Mouse (Mus musculus) C2C12 (cell line): ENCODE data around the gene Igf2bp1.

ENCODE experiments used
- CEBPB ChIP-seq: IDR thresholded peaks from one replicate; pipeline ENCODE4 v1.6.1; 2011; ENCODE audit warnings: low read depth, mild to moderate bottlenecking, control low read depth, moderate library complexity
- CTCF ChIP-seq: IDR thresholded peaks from one replicate; pipeline ENCODE4 v1.5.1; 2011; ENCODE audit not compliant: control insufficient read depth, insufficient read depth, insufficient read length
- MAX ChIP-seq: IDR thresholded peaks from one replicate; pipeline ENCODE4 v1.6.1; 2011; ENCODE audit warnings: mild to moderate bottlenecking, control low read depth
- USF1 ChIP-seq: IDR thresholded peaks from one replicate; pipeline ENCODE4 v1.6.1; 2011; ENCODE audit warnings: low read depth, mild to moderate bottlenecking, control low read depth, moderate library complexity

DNA sequence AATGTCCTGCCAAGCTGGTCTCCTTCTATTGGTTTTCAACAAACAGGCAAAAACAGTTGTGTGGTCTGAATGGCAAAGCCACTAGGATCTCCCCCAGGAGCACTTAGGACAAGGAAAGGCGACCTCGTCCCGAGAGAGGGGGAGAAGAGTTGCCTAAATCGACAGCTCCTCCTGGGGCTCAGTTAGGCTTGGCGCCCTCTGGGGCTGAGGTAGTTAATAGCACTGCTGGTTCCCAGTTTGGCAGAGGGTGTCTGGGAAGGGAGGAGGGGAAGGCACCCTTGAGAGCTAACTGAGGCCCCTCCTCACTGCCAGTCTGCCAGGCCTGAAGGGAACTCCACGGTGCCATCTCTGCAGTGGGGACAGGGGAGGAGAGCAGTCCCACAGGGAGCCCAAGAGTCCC is 46.6 kb downstream of the Igf2bp1 start:
- TF ChIP-seq CEBPB: no peak
- TF ChIP-seq CTCF: no peak
- TF ChIP-seq USF1: no peak
- no peak for TF ChIP-seq MAX
